Mouse (Mus musculus): ENCODE data around the gene Pdk4.

Pdk4 gene

DNA sequence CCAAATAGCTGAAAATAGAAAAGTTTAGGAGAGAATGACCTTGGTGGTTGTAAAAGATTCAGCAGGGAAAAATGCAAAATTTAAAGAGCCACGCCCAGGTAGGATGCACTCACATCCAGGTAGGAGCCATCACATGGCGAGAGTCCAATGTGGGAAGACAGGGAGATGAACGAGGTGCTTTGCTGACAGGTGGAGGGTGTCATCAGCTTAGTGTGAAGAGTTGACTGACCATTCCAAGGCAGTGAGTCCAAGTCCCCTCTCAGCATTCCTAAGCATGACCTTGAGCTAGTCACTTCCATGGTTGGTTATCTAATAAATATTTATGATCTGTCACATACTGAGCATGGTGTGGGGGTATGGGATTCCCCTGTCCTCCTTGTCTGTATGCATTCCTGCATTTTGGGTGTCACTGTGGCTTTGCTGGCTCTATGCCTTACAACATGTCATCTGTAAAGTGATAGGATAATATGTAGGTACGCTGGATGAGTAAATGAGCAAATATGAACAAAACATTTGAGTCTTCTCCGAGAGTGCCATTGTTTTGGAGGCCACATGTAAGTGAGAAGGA, 51.7 kb downstream of the Pdk4 start:
- DNase-seq (ENCODE audit: low spot score in 2 of 2) = no peak

DNA sequence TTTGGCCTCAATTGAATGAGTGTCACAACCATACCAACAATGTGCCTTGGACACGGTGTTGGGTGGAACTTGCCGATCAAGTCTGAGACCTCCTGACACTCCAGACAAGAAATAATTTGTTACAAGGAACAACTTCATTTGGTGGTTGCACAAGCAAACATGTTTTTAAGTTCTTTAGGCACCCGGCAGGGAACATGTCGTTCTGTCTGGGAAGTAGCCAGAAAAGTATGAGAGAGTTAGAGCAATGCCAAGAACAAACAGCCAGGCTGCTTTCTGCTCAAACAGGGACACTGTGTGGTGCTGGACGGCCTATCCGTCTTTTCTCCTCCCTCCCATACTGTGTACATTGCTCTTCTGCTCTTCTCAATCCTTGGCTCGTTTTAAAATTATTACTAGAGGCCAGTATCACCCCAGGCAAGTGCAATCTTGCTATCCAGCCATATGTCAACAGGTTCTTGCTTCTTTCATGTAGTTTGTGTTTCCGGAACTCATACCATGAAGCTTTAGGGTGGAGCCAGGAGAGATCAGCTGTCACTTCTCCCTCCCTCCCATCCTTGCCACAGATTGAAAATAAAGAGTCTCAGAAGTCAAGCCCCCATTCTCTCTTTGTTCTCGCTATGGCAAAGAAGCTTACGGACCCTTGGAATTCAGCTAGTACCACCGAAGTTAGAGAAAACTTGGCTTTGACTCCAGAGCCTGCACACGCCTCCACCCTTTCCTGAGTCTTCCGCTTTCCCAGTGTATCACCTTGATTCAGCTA, 52.8 kb downstream of the Pdk4 start:
- no peak for DNase-seq (ENCODE audit: low spot score in 2 of 2)

DNA sequence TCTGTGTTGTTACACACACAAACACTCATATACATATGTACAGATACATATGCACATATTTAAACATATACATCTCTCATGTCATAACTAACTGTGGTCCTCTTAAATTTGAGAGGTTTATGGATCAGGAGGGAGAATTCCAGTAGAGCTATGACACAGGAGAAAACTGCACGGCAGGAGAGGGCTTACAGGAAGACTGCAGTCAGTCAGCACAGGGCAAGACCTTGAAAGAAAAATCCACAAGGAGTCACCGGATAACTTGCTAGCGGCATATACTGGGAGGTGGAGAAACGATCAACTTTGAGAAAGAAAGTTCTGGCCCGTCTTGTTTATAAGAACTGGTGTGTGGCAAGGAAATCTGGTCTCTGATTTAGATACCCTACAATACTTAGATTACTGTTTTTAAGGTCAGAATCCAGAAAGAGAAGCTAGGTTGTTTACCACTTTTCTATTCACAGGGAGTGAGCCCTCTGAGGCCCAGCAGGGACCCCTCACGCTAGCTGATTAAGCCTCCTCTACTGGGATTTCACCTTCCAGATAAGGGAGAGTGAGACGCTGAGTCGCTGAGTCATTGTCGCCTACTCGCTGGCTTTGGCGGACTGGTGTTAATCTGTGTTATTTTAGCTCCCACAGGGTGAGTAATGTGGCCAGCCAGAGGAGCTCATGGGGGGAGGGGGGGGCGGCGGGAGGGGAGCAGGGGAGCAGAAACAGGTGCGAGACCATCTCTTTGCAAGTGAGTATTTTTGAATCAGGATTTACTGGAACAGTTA, 53.6 kb downstream of the Pdk4 start:
- DNase-seq (ENCODE audit: low spot score in 2 of 2) = no peak

DNA sequence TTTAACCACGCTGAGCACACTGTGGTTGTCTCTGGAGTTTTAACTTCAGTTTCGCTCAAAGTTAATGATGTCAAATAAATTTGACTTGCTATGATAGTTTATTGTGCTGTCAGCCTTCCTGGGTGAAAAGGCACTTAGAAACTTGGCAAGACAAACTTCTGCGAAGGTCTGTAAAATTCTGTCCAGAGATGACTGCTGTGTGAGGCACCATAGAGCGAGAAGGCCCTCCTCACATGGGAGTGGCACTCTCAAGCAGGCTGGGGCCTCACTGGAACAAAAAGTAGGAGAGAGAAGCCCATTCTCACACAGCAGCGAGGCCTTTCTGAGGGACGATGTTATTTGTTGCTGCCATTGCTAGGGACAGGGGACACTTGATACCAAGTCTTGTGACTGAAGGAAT, 54.9 kb downstream of the Pdk4 start:
- no peak for DNase-seq (ENCODE audit: low spot score in 2 of 2)

DNA sequence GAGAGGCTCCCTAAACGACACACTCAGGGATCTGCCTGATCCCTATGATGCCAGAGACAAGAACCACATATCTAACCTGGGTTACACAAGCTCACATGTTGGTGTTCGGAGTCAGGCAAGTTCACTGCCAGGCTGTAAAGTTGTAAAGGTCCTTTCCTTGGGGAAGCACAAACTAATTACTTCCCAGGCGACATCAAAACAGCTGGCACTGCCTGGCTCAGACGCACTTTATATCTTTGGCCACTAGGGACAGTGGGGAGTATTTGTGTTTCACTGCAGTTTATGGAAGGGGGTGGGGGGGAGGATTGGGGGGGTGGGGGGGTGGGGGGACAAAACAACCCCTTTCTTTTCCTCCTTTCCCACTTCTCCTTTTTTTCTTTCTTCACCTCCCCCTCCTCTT, 58.4 kb downstream of the Pdk4 start:
- DNase-seq (ENCODE audit: low spot score in 2 of 2) = no peak

DNA sequence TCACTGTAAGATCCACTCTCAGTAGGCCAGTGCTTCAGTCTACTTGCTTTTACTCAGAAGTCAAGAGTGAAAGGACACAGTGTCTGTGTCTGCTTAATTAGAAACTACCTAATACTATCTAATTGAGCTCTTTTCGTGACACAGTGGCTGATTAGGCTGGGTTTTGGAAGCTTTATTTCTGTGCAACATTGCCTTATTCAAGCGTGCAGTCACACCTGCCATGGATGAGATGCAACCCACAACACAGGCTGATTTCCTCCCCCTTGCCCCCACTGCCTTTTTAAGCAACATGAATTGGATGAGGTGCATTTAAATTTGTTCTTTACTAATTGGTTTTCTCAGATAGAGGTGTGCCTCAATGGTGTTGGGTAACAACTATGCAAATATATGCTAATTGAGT, 62.2 kb downstream of the Pdk4 start:
- DNase-seq (ENCODE audit: low spot score in 2 of 2) = no peak
